In genomic region chr6:92244591-92244990, GRCm38 (mm10) we compare ENCODE assay signal across 8 mouse cellular contexts. TPM values are rescaled to one million over a fixed set of nuclear protein-coding genes. Genes with fewer than 3 reads are reported as not detected.
DNase-seq lines count a peak whose midpoint lies in the region; ATAC-seq and TF ChIP-seq lines count a peak whose summit lies in the region.
"Had no signal": no experiment of that assay in that cellular context is flagged by ENCODE, and none has a peak within 500 bp of the region (broad histone marks: within the 10 kb centered on the region; RNA-seq: fewer than 3 reads in every experiment).

Gene Trh, minus strand, starts transcription at chr6:92244650.

- H3K4me3 ChIP-seq in testis, adult 2 months (ENCODE audit: control insufficient read depth, low read depth, low read length): peak within 1 kb of the TSS; percentile 47
- H3K4me3 ChIP-seq in forebrain, embryonic 14.5 days (ENCODE audit: low read depth, low read length): peak within 1 kb of the TSS; percentile 28
- H3K4me3 ChIP-seq in liver, embryonic 15.5 days (replicated peaks): no peak within 1 kb of the TSS

- H3K27ac ChIP-seq in testis, adult 2 months (ENCODE audit: control insufficient read depth, insufficient read depth, low read depth, low read length): no peak within 1 kb of the TSS
- H3K27ac ChIP-seq in forebrain, embryonic 14.5 days (ENCODE audit: low read depth, low read length): no peak within 1 kb of the TSS
- no peak within 1 kb of the TSS for H3K27ac ChIP-seq in liver, embryonic 15.5 days (replicated peaks)

- no peak for TF ChIP-seq CTCF in testis, adult 2 months (IDR thresholded peaks at IDR 0.05; ENCODE audit: control insufficient read depth, insufficient read depth, insufficient replicate concordance, low read depth, low read length)

- no peaks in the 10 kb centered on the region for H3K27me3 ChIP-seq in testis, adult 2 months (ENCODE audit: control insufficient read depth, insufficient read depth, low read length)
- H3K27me3 ChIP-seq in forebrain, embryonic 14.5 days (replicated peaks; ENCODE audit: control insufficient read depth, insufficient read depth, low read length): peaks cover 8% of the 10 kb centered on the region; the same call in 1 of the 2 replicates
- peaks cover 47% of the 10 kb centered on the region for H3K27me3 ChIP-seq in liver, embryonic 15.5 days

- TF ChIP-seq POLR2A in testis, adult 2 months (IDR thresholded peaks at IDR 0.05; ENCODE audit: control insufficient read depth, low read depth, low read length): no peak

- H3K9ac ChIP-seq in forebrain, embryonic 14.5 days (ENCODE audit: low read length): peak within 1 kb of the TSS; percentile 49; the same call in 1 of the 2 replicates
- no peak within 1 kb of the TSS for H3K9ac ChIP-seq in liver, embryonic 15.5 days

- H3K9me3 ChIP-seq in forebrain, embryonic 14.5 days (replicated peaks; ENCODE audit: control insufficient read depth, low read length): no peaks in the 10 kb centered on the region
- H3K9me3 ChIP-seq in liver, embryonic 15.5 days (replicated peaks): no peaks in the 10 kb centered on the region

- WGBS in forebrain, embryonic 14.5 days: under 1% methylated on average over 31 of the region's 31 CpGs
- 1% methylated on average over 31 of the region's 31 CpGs for WGBS in liver, embryonic 15.5 days (ENCODE audit: insufficient replicate concordance)

- no peaks in the 10 kb centered on the region for H3K36me3 ChIP-seq in testis, adult 2 months (ENCODE audit: control insufficient read depth, insufficient read depth, low read length)
- H3K36me3 ChIP-seq in forebrain, embryonic 14.5 days (ENCODE audit: control insufficient read depth, insufficient read depth, low read length): no peaks in the 10 kb centered on the region
- H3K36me3 ChIP-seq in liver, embryonic 15.5 days (replicated peaks): no peaks in the 10 kb centered on the region

- DNase-seq in testis, postnatal 10 days (ENCODE audit: low spot score): no peak
- peak; percentile 22 for DNase-seq in forebrain, embryonic 14.5 days (ENCODE audit: low spot score)
- DNase-seq in gastrocnemius, postnatal 4 days (ENCODE audit: low spot score in 2 of 2): no peak
- no peak for DNase-seq in urinary bladder, postnatal 36 days (ENCODE audit: low spot score in 2 of 2)
- no peak for DNase-seq in kidney, adult 18-20 months
- DNase-seq: right cerebral cortex, postnatal 4 days had no signal

- no peak for ATAC-seq in forebrain, embryonic 14.5 days
- ATAC-seq in liver, embryonic 15.5 days (ENCODE audit: insufficient read depth): no peak

- H3K4me2 ChIP-seq in forebrain, embryonic 14.5 days (ENCODE audit: low read length): peak within 1 kb of the TSS; percentile 50
- 0 out of 2 replicates have a peak within 1 kb of the TSS, but pooled peaks have one; percentile 10 for H3K4me2 ChIP-seq in liver, embryonic 15.5 days

- peaks cover 11% of the 10 kb centered on the region for H3K4me1 ChIP-seq in testis, adult 2 months (ENCODE audit: control insufficient read depth, insufficient read depth, low read length)
- no peaks in the 10 kb centered on the region for H3K4me1 ChIP-seq in forebrain, embryonic 14.5 days (ENCODE audit: control insufficient read depth, insufficient read depth, low read length)
- peaks cover 8% of the 10 kb centered on the region; the same call in 1 of the 2 replicates for H3K4me1 ChIP-seq in liver, embryonic 15.5 days (replicated peaks)

RNA-seq across cellular contexts. Expression of gene Trh, which starts in this region (rescaled TPM):
- polyA plus RNA-seq in testis, adult 2 months (2012; rRNA removed): 4.8 and 5.7 TPM in 2 replicates
- 6.7 and 7.3 TPM in 2 replicates for polyA plus RNA-seq in forebrain, embryonic 14.5 days (2014; fragmentation: Nextera tagmentation; extraction: Ambion mirVana)
- not detected in 2 replicates for polyA plus RNA-seq in liver, embryonic 15.5 days (2015; fragmentation: Nextera tagmentation; extraction: Ambion mirVana)
- not detected for total RNA-seq in gastrocnemius, postnatal 4 days (2021)
